Mouse (Mus musculus) C2C12 (cell line): ENCODE data around the gene E2f6. TPM values are rescaled to one million over a fixed set of nuclear protein-coding genes. Genes with fewer than 3 reads are reported as not detected.
A peak's percentile ranks its signal among the peaks of the same experiment; 100 is the strongest.

Experiments used
- H3K27me3 ChIP-seq: one replicate; pipeline ENCODE4 v1.6.1; 2011; ENCODE audit not compliant: control insufficient read depth, insufficient read depth, insufficient read length
- H3K36me3 ChIP-seq: one replicate; pipeline ENCODE4 v1.6.1; 2011; ENCODE audit not compliant: control insufficient read depth, insufficient read depth
- H3K4me3 ChIP-seq: one replicate; pipeline ENCODE4 v1.5.1; 2011; ENCODE audit warnings: mild to moderate bottlenecking, control low read depth; ENCODE audit not compliant: poor library complexity, insufficient read depth, severe bottlenecking
- H3K79me2 ChIP-seq: one replicate; pipeline ENCODE4 v1.6.1; 2011; ENCODE audit not compliant: control insufficient read depth, insufficient read depth
- H3K79me3 ChIP-seq: one replicate; pipeline ENCODE4 v1.6.1; 2011; ENCODE audit warnings: low read depth, control low read depth
- H3ac ChIP-seq: one replicate; pipeline ENCODE3; 2011; ENCODE audit warnings: low read depth; ENCODE audit not compliant: control insufficient read depth, insufficient read length
- CEBPB ChIP-seq: IDR thresholded peaks from one replicate; pipeline ENCODE4 v1.6.1; 2011; ENCODE audit warnings: low read depth, mild to moderate bottlenecking, control low read depth, moderate library complexity
- CTCF ChIP-seq: IDR thresholded peaks from one replicate; pipeline ENCODE4 v1.5.1; 2011; ENCODE audit not compliant: control insufficient read depth, insufficient read depth, insufficient read length
- FOSL1 ChIP-seq: IDR thresholded peaks from one replicate; pipeline ENCODE4 v1.8.0; 2011; ENCODE audit warnings: mild to moderate bottlenecking, low read length; ENCODE audit not compliant: poor library complexity, insufficient read depth, severe bottlenecking
- MAX ChIP-seq: IDR thresholded peaks from one replicate; pipeline ENCODE4 v1.6.1; 2011; ENCODE audit warnings: mild to moderate bottlenecking, control low read depth
- MYOD1 ChIP-seq: IDR thresholded peaks from one replicate; pipeline ENCODE4 v1.6.1; 2011; ENCODE audit warnings: low read depth; ENCODE audit not compliant: control insufficient read depth, insufficient read length
- MYOG ChIP-seq: IDR thresholded peaks from one replicate; pipeline ENCODE4 v1.6.1; 2011; ENCODE audit not compliant: control insufficient read depth, insufficient read length; ENCODE audit errors: extremely low read depth
- USF1 ChIP-seq: IDR thresholded peaks from one replicate; pipeline ENCODE4 v1.6.1; 2011; ENCODE audit warnings: low read depth, mild to moderate bottlenecking, control low read depth, moderate library complexity
- polyA plus RNA-seq: library from polyadenylated mRNA; unstranded; fragments of >200 nt; fragmentation: generic; extraction: Trizol; gene quantifications from one replicate; pipeline ENCODE4 v1.2.1, GENCODE M21; 2012; ENCODE audit warnings: missing spikeins

The E2f6 gene
- polyA plus RNA-seq, 1 experiment: 19.0 TPM

- TF ChIP-seq MYOG: no peak
- no peak for TF ChIP-seq MYOD1
- H3K27me3 ChIP-seq: no peaks in the 10 kb centered on the region
- H3K79me2 ChIP-seq: no peaks in the 10 kb centered on the region
- H3K79me3 ChIP-seq: no peaks in the 10 kb centered on the region
- H3K36me3 ChIP-seq: no peaks in the 10 kb centered on the region
- no peak overlapping the region for H3K4me3 ChIP-seq
- no peak overlapping the region for H3ac ChIP-seq
These were observed 50.2 kb downstream of the E2f6 start for GRCm38 (mm10) chr12:16860961-16861360.

DNA sequence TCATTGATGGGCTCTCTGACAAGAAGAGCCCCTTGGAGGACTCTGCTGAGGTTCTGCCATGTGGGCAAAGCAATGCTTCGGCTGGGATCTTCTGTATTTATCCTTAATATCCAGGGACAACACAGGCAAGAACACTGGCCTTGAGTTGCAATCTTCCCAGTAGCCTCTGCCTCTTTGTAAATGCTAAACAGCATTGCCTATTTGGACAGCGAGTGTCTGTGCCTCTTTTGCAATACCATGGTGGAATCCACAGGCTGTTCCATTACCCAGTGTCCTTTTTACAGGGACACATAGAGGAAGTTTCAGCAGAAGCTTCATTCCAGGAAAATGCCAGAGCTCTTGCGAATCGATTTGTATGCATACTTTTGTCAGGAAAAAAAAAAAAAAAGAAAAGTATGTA, 53.7 kb downstream of the E2f6 start:
- Histone ChIP-seq H3K27me3 (no peaks in the 10 kb centered on the region), H3ac (no peak overlapping the region), H3K79me3 (no peaks in the 10 kb centered on the region), H3K36me3 (no peaks in the 10 kb centered on the region), H3K4me3 (no peak overlapping the region), H3K79me2 (no peaks in the 10 kb centered on the region)
- TF ChIP-seq MYOG: no peak
- TF ChIP-seq MAX: no peak
- TF ChIP-seq CTCF: no peak
- TF ChIP-seq CEBPB: peak; percentile 63
- TF ChIP-seq MYOD1: no peak

- H3K79me2 ChIP-seq: no peaks in the 10 kb centered on the region
- H3K27me3 ChIP-seq: no peaks in the 10 kb centered on the region
- no peak overlapping the region for H3K4me3 ChIP-seq
- no peaks in the 10 kb centered on the region for H3K36me3 ChIP-seq
- no peaks in the 10 kb centered on the region for H3K79me3 ChIP-seq
- H3ac ChIP-seq: no peak overlapping the region
- TF ChIP-seq MYOG: no peak
- no peak for TF ChIP-seq USF1
- TF ChIP-seq CTCF: no peak
- no peak for TF ChIP-seq MYOD1
- no peak for TF ChIP-seq FOSL1
- TF ChIP-seq CEBPB: no peak
- no peak for TF ChIP-seq MAX
These were observed 55.1 kb downstream of the E2f6 start for GRCm38 (mm10) chr12:16865871-16866270.

DNA sequence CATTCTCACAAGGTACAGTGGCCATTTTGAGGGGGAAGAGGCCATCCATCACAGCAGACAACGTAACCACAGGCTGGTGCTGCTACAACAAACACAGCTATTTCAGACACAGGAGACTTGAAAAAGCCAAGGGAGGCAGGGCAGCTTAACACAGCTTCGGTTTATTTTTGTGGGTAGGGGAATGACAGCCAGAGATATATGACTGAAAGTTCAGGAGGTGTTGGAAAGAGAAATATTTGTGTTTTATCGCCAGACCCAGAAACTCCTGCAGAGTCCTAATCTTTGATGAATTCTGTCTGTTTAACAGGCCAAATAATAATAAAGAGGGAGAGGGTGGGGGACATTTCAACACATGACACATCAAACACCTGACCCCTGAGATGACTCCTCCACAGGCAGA, 55.7 kb downstream of the E2f6 start:
- TF ChIP-seq MAX (no peak), MYOG (no peak), FOSL1 (no peak), MYOD1 (no peak), CEBPB (no peak), CTCF (no peak), USF1 (no peak)
- Histone ChIP-seq H3K4me3 (no peak overlapping the region), H3K36me3 (no peaks in the 10 kb centered on the region), H3K79me3 (no peaks in the 10 kb centered on the region), H3K79me2 (no peaks in the 10 kb centered on the region), H3ac (no peak overlapping the region), H3K27me3 (no peaks in the 10 kb centered on the region)

GRCm38 (mm10) chr12:16867306-16867705, 56.5 kb downstream of the E2f6 start:
- H3K27me3 ChIP-seq: no peaks in the 10 kb centered on the region
- no peaks in the 10 kb centered on the region for H3K36me3 ChIP-seq
- no peaks in the 10 kb centered on the region for H3K79me2 ChIP-seq
- H3ac ChIP-seq: no peak overlapping the region
- TF ChIP-seq MYOD1 (no peak), USF1 (no peak), MAX (no peak), CEBPB (no peak), CTCF (no peak), FOSL1 (no peak), MYOG (no peak)
- no peaks in the 10 kb centered on the region for H3K79me3 ChIP-seq
- H3K4me3 ChIP-seq: no peak overlapping the region

- Histone ChIP-seq H3K4me3 (no peak overlapping the region), H3K79me2 (no peaks in the 10 kb centered on the region), H3K36me3 (no peaks in the 10 kb centered on the region), H3ac (no peak overlapping the region), H3K27me3 (no peaks in the 10 kb centered on the region), H3K79me3 (no peaks in the 10 kb centered on the region)
- TF ChIP-seq MAX (no peak), USF1 (no peak), CEBPB (no peak), MYOG (no peak), CTCF (no peak)
These were observed 57.9 kb downstream of the E2f6 start for GRCm38 (mm10) chr12:16868618-16869017.
